Mouse (Mus musculus) lung, embryonic 14.5 days (tissue): ENCODE results near the gene Tnfrsf22. TPM values are rescaled to one million over a fixed set of nuclear protein-coding genes. Genes with fewer than 3 reads are reported as not detected.

Experiments used
- ATAC-seq: fragments of 200-750 bp; cut with Nextera tagmentation; 2 replicates; pipeline ENCODE4 v1.8.0; 2017; ENCODE audit warnings: mild to moderate bottlenecking, moderate TSS enrichment, moderate library complexity; ENCODE audit not compliant: insufficient read depth
- DNase-seq: peaks from one replicate; pipeline ENCODE4 v3.0.0-alpha.2; 2015
- H3K27ac ChIP-seq: fragments of 300-500 bp; sonication (generic); 2 replicates; pipeline ENCODE4 v1.5.1; 2014; ENCODE audit warnings: low read depth, mild to moderate bottlenecking, moderate library complexity
- H3K27me3 ChIP-seq: fragments of 300-500 bp; sonication (generic); 2 replicates; pipeline ENCODE4 v1.6.1; 2014; ENCODE audit warnings: low read length, control low read depth; ENCODE audit not compliant: insufficient read depth
- H3K36me3 ChIP-seq: fragments of 300-500 bp; sonication (generic); 2 replicates; pipeline ENCODE4 v1.6.1; 2014; ENCODE audit warnings: control low read depth; ENCODE audit not compliant: insufficient read depth
- H3K4me1 ChIP-seq: fragments of 300-500 bp; sonication (generic); 2 replicates; pipeline ENCODE4 v1.6.1; 2014; ENCODE audit warnings: antibody characterized with exemption, control low read depth; ENCODE audit not compliant: insufficient read depth
- H3K4me2 ChIP-seq: fragments of 300-500 bp; sonication (generic); 2 replicates; pipeline ENCODE4 v1.6.1; 2014; ENCODE audit warnings: mild to moderate bottlenecking
- H3K4me3 ChIP-seq: fragments of 300-500 bp; sonication (generic); 2 replicates; pipeline ENCODE4 v1.5.1; 2014; ENCODE audit warnings: low read depth, low read length
- H3K9ac ChIP-seq: fragments of 300-500 bp; sonication (generic); 2 replicates; pipeline ENCODE4 v1.6.1; 2014
- H3K9me3 ChIP-seq: fragments of 300-500 bp; sonication (generic); 2 replicates; pipeline ENCODE4 v1.6.1; 2016; ENCODE audit warnings: low read depth, low read length, control low read depth
- CTCF ChIP-seq: IDR thresholded peaks from 2 replicates; pipeline ENCODE4 v1.5.1; 2016; ENCODE audit warnings: antibody characterized with exemption, low read depth
- WGBS: fragments of 180-500 bp; shearing (Covaris S2); extraction: QIAGEN DNeasy Blood & Tissue Kit; methylation state at CpG from one replicate; pipeline ENCODE4 v1.1.7; 2014; 5-methylcytosine and 5-hydroxymethylcytosine counted together
- polyA plus RNA-seq: library from polyadenylated mRNA; unstranded; fragments of >200 nt; fragmentation: Nextera tagmentation; extraction: Ambion mirVana; gene quantifications from 2 replicates; pipeline ENCODE4 v1.2.1, GENCODE M21; 2014

The Tnfrsf22 gene
- polyA plus RNA-seq, 1 experiment from 2014 or later = 9.3 TPM

- no peak; the same call in 1 of the 2 replicates for TF ChIP-seq CTCF
- Histone ChIP-seq H3K4me2 (peak within 1 kb of the TSS; percentile 95), H3K27ac (peak within 1 kb of the TSS; percentile 42; the same call in 1 of the 2 replicates), H3K4me3 (peak within 1 kb of the TSS; percentile 93), H3K9me3 (no peaks in the 10 kb centered on the region), H3K4me1 (peaks cover 8% of the 10 kb centered on the region), H3K9ac (peak within 1 kb of the TSS; percentile 89), H3K36me3 (peaks cover 18% of the 10 kb centered on the region), H3K27me3 (no peaks in the 10 kb centered on the region)
- WGBS = under 1% methylated on average over 35 of the region's 35 CpGs
- DNase-seq (peak; percentile 98), ATAC-seq (peak; percentile 100)
These were observed 49.8 kb downstream of the Tnfrsf22 start, which contains the start of gene Cars for GRCm38 (mm10) chr7:143599428-143600230. Gene Cars (minus strand): TSS chr7:143600090.

DNA sequence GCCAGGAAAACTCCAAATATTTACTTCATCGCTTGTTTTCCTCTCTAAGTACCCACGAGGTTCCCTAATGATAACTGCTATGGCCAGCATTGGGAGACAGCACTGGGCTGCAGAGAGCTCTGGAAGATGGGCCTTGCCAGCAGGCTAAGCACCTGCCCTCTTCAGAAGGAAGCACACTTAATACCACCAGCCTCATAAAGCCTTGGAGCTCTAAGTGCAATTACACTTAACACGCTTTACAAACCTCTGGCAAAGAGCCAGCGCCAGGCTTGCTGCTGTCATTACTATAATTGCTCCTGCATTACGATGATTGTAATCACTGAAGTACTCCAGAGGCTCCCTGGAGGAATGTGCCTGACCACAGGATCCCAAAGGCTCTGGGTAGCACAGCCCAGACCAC lies 54.6 kb downstream of the Tnfrsf22 start:
- Histone ChIP-seq H3K4me2 (no peak overlapping the region), H3K4me3 (no peak overlapping the region), H3K9ac (no peak overlapping the region), H3K4me1 (peaks cover 8% of the 10 kb centered on the region), H3K27ac (no peak overlapping the region), H3K9me3 (no peaks in the 10 kb centered on the region), H3K36me3 (peaks cover 47% of the 10 kb centered on the region), H3K27me3 (no peaks in the 10 kb centered on the region)
- 71% methylated on average over 5 of the region's 5 CpGs for WGBS
- ATAC-seq (no peak), DNase-seq (no peak)
- no peak for TF ChIP-seq CTCF

DNA sequence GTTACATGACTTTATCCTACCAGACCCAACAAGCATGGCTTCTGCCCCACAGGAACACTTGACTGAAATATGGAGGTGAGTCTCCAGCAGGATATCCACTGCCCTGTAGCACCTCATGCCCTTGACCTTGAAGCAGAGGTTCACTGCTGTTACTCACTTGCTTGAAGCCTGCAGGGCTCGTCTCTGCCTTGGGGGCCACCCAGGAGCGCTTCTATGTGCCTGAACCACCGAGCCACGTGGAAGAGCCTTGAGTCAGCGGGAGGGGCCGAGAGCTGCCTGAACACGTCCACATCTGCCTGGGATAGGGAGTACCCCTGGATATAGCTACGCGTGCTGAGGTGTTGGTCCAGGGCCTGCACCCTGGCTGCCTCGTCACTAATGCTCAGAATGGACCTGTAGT lies 57.2 kb downstream of the Tnfrsf22 start:
- H3K4me1 ChIP-seq = no peaks in the 10 kb centered on the region
- H3K36me3 ChIP-seq = peaks cover 69% of the 10 kb centered on the region
- H3K27me3 ChIP-seq = no peaks in the 10 kb centered on the region
- no peaks in the 10 kb centered on the region for H3K9me3 ChIP-seq
- ATAC-seq (no peak), DNase-seq (no peak)
- H3K27ac ChIP-seq = no peak overlapping the region
- no peak overlapping the region for H3K9ac ChIP-seq
- TF ChIP-seq CTCF = no peak
- no peak overlapping the region for H3K4me2 ChIP-seq
- 90% methylated on average over 10 of the region's 10 CpGs for WGBS
- no peak overlapping the region for H3K4me3 ChIP-seq

DNA sequence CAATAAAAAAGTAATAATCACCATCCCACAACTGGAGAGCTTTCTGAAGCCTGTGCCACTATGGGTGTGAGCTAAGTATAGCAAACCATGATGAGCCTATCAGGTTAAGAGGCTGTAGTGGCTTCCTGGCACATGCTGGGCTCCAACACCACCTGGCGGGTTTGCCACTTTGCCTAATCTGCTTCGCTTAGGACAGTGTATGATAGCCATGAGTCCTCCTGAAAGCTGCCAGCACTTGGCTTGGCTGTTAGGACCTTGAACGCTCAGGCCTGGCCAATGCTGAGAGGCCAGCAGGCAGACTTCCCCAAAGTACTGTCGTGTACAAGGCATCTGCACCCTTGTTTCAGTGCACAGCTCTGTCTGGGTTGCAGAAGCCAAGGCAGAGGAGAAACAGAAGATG lies 61.5 kb downstream of the Tnfrsf22 start:
- Histone ChIP-seq H3K4me3 (no peak overlapping the region), H3K9me3 (no peaks in the 10 kb centered on the region), H3K27me3 (no peaks in the 10 kb centered on the region), H3K36me3 (peaks cover 87% of the 10 kb centered on the region), H3K4me1 (no peaks in the 10 kb centered on the region), H3K27ac (no peak overlapping the region), H3K9ac (no peak overlapping the region), H3K4me2 (no peak overlapping the region)
- ATAC-seq (no peak), DNase-seq (no peak)
- TF ChIP-seq CTCF = no peak
- WGBS = 85% methylated on average over 4 of the region's 4 CpGs

GRCm38 (mm10) chr7:143587586-143587985 lies 61.9 kb downstream of the Tnfrsf22 start:
- no peak overlapping the region for H3K27ac ChIP-seq
- DNase-seq (no peak), ATAC-seq (no peak)
- H3K4me3 ChIP-seq = no peak overlapping the region
- WGBS = 78% methylated on average over 5 of the region's 5 CpGs
- H3K27me3 ChIP-seq = no peaks in the 10 kb centered on the region
- TF ChIP-seq CTCF = no peak
- H3K4me1 ChIP-seq = no peaks in the 10 kb centered on the region
- no peaks in the 10 kb centered on the region for H3K9me3 ChIP-seq
- no peak overlapping the region for H3K4me2 ChIP-seq
- no peak overlapping the region for H3K9ac ChIP-seq
- peaks cover 87% of the 10 kb centered on the region for H3K36me3 ChIP-seq

Other genes starting within 250 kb of the Tnfrsf22 start
- gene Cdkn1c, start 188.6 kb downstream of the Tnfrsf22 start, polyA plus RNA-seq = 587 and 596 TPM in 2 replicates
- gene Slc22a18, start 175.9 kb downstream of the Tnfrsf22 start, polyA plus RNA-seq = 0.91 and 1.4 TPM in 2 replicates
- gene Phlda2, start 146.5 kb downstream of the Tnfrsf22 start, polyA plus RNA-seq = 2.9 and 3.9 TPM in 2 replicates
- 132 and 141 TPM in 2 replicates for gene Nap1l4, start 100.6 kb downstream of the Tnfrsf22 start, polyA plus RNA-seq
- 59.8 and 65.9 TPM in 2 replicates for gene Cars, start 49.6 kb downstream of the Tnfrsf22 start, polyA plus RNA-seq
- gene Tnfrsf26, start 20.9 kb downstream of the Tnfrsf22 start, polyA plus RNA-seq = 0.11 and 0.24 TPM in 2 replicates
- 0.95 and 1.1 TPM in 2 replicates for gene Tnfrsf23, start 36.2 kb upstream of the Tnfrsf22 start, polyA plus RNA-seq
- gene Osbpl5, start 107.3 kb upstream of the Tnfrsf22 start, polyA plus RNA-seq = 34.2 and 36.8 TPM in 2 replicates
- not detected in 2 replicates for gene Mrgprg, start 117.3 kb upstream of the Tnfrsf22 start, polyA plus RNA-seq
- gene Mrgpre, start 134.8 kb upstream of the Tnfrsf22 start, polyA plus RNA-seq = 1.5 and 1.9 TPM in 2 replicates
- 6.7 and 9.5 TPM in 2 replicates for gene Nadsyn1, start 173.2 kb upstream of the Tnfrsf22 start, polyA plus RNA-seq
- gene Dhcr7, start 173.5 kb upstream of the Tnfrsf22 start, polyA plus RNA-seq = 44.2 and 45.3 TPM in 2 replicates
- not detected in 2 replicates for gene Gm498, start 217.2 kb upstream of the Tnfrsf22 start, polyA plus RNA-seq